Mouse (Mus musculus) small intestine, adult 2 months (tissue): ENCODE measurements around the gene Bmper.

Experiments used
- CTCF ChIP-seq: fragments of 200-500 bp; IDR thresholded peaks from 2 replicates; pipeline ENCODE4 v1.5.1; 2012; ENCODE audit warnings: low read depth, mild to moderate bottlenecking, control low read depth, inconsistent platforms, low read length, moderate library complexity, mixed read lengths; ENCODE audit not compliant: insufficient replicate concordance, insufficient read length; ENCODE audit errors: extremely low read depth
- POLR2A ChIP-seq: fragments of 200-500 bp; IDR thresholded peaks from 2 replicates; pipeline ENCODE4 v1.6.1; 2012; ENCODE audit warnings: low read depth, mild to moderate bottlenecking, control low read depth, inconsistent platforms, low read length, moderate library complexity

GRCm38 (mm10) chr9:23442168-23442567, 219.3 kb downstream of the Bmper start:
- TF ChIP-seq CTCF: no peak
- no peak for TF ChIP-seq POLR2A
